Mouse (Mus musculus): ENCODE measurements around the gene Pef1.

Gene Pef1

GRCm38 (mm10) chr4:130175072-130175711 is 72.8 kb downstream of the Pef1 start, which contains the start of gene Tinagl1:
Tinagl1 (minus strand) TSS chr4:130175122.
- 17% methylated on average over 14 of the region's 14 CpGs for WGBS

DNA sequence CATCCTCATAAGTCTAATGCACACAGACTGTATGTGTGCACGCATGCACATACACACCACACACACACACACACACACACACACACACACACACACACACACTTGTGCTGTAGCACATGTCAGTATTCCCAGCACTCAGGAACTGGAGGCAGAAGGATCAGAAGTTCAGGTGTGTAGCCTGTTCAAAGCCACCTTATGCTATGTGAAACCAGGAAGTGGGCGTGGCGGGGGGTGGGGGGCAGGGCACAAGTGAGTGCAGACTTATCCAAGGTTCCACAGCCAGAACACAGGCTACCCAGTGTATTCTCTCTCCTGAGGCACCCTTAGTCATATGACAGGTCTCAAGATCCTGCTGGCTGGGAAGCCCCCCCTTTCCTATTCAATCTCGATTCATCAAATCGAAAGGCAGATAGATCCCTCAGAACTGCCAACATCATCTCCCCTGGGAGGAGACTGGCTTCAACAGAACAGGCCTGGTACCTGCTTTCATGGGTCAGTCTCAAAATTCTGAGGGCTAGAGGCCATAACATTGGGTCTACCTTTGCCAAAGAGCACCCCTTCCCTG is 73.9 kb downstream of the Pef1 start:
- 76% methylated on average over 5 of the region's 5 CpGs for WGBS

DNA sequence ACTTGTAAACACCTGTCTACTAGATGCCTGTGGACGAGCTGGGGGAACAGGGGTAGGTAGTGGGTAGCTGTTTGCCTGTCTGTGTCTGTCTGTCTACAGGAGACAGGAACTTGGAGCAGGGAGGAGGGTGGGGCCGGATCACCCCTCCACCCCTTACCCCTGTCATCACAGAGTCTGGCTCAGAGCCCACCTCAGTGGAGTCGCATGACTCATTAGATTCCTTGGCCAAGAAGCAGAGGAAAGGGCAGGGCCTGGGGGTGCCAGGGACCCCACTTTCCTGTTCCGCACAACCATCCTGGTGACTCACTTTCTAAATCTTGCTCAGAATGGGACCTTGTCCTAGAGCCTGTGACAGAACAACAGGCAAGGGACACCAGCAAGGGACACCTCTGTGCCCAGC is 74.7 kb downstream of the Pef1 start:
- 73% methylated on average over 4 of the region's 4 CpGs for WGBS

DNA sequence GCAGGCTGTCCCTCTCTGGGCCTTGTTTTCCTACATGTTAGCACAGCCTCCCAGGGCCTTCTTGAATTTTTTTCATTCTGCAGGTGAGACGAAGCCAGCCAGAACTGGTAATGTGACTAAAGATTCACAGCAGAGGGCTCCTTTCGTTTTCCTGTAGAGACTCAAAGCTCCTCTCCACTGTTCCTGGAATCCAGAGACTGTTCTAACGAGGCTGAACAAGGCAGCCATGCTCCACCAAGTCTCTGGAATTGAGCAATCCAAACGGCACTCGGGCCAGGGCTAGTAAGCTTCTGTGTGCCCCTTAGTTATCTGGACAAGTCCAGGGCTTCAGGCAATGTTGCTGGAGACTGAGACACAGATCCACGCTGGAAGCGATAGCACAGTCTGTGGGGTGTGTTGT is 75.2 kb downstream of the Pef1 start:
- 77% methylated on average over 7 of the region's 7 CpGs for WGBS

All from cerebral cortex, adult 2 months (tissue).